Mouse (Mus musculus) bone marrow, adult 2 months (tissue): ENCODE data around the gene Gng10. TPM values are rescaled to one million over a fixed set of nuclear protein-coding genes. Genes with fewer than 3 reads are reported as not detected.
A peak's percentile ranks its signal among the peaks of the same experiment; 100 is the strongest.

Experiments used
- H3K27ac ChIP-seq: fragments of 200-500 bp; 2 replicates; pipeline ENCODE4 v1.5.1; 2012; ENCODE audit warnings: low read depth, mild to moderate bottlenecking, control low read depth, inconsistent platforms, low read length; ENCODE audit not compliant: control insufficient read depth, poor library complexity, insufficient read depth
- H3K4me1 ChIP-seq: fragments of 200-500 bp; 2 replicates; pipeline ENCODE4 v1.6.1; 2011; ENCODE audit warnings: low read length; ENCODE audit not compliant: control insufficient read depth, insufficient read depth
- H3K4me3 ChIP-seq: fragments of 200-500 bp; replicated peaks from 2 replicates; pipeline ENCODE3; 2011; ENCODE audit warnings: mild to moderate bottlenecking, low read depth, low read length, control low read depth; ENCODE audit not compliant: control insufficient read depth
- CTCF ChIP-seq: fragments of 200-500 bp; IDR thresholded peaks from 2 replicates; pipeline ENCODE4 v1.5.1; 2011; ENCODE audit warnings: low read length, control low read depth; ENCODE audit not compliant: control insufficient read depth, insufficient read depth
- POLR2A ChIP-seq: fragments of 200-500 bp; IDR thresholded peaks from 2 replicates; pipeline ENCODE4 v1.6.1; 2011; ENCODE audit warnings: low read depth, mild to moderate bottlenecking, control low read depth, low read length, borderline replicate concordance; ENCODE audit not compliant: control insufficient read depth
- WGBS: fragments of 180-500 bp; shearing (Covaris S2); methylation state at CpG from one replicate; pipeline ENCODE4 v1.1.7; 2018; 5-methylcytosine and 5-hydroxymethylcytosine counted together
- polyA plus RNA-seq: library from polyadenylated mRNA; stranded (reverse); fragments of >200 nt; gene quantifications from 2 replicates; pipeline ENCODE4 v1.2.4, GENCODE M21; 2011; ENCODE audit warnings: low replicate concordance; ENCODE audit not compliant: missing spikeins, insufficient read depth, insufficient read length

Gng10 gene
- polyA plus RNA-seq, 1 experiment: 8.4 TPM

GRCm38 (mm10) chr4:58995251-58995693 is 39.6 kb upstream of the Gng10 start:
- no peak overlapping the region for H3K4me3 ChIP-seq
- H3K27ac ChIP-seq: no peak overlapping the region
- 78% methylated on average over 8 of the region's 8 CpGs for WGBS
- no peaks in the 10 kb centered on the region for H3K4me1 ChIP-seq
- no peak for TF ChIP-seq CTCF
- TF ChIP-seq POLR2A: no peak

GRCm38 (mm10) chr4:58997081-58997480 is 37.8 kb upstream of the Gng10 start:
- TF ChIP-seq POLR2A (no peak), CTCF (no peak)
- 80% methylated on average over 5 of the region's 5 CpGs for WGBS
- H3K27ac ChIP-seq: no peak overlapping the region
- H3K4me3 ChIP-seq: no peak overlapping the region
- no peaks in the 10 kb centered on the region for H3K4me1 ChIP-seq

DNA sequence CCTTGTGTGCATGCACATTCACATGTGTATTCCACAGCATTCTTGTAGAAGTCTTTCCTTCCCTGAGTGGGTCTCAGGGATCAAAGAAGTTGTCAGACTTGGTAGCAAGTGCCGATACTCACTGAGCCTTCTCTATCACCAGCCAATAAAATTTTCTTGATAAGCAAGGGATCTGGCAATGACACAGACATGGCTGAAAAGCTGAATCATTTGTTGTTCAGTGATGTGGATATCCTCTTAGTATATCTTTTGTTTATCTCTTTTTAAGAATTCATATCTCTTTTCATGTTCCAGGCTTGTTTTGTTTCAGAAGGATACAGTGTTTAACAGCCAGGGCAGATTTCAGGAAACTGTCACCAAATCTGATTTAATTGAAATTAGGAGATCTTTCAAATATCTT is 36.2 kb upstream of the Gng10 start:
- no peak for TF ChIP-seq POLR2A
- TF ChIP-seq CTCF: no peak
- Histone ChIP-seq H3K27ac (no peak overlapping the region), H3K4me1 (no peaks in the 10 kb centered on the region), H3K4me3 (no peak overlapping the region)
- WGBS: 70% methylated on average over 1 of the region's 1 CpGs

DNA sequence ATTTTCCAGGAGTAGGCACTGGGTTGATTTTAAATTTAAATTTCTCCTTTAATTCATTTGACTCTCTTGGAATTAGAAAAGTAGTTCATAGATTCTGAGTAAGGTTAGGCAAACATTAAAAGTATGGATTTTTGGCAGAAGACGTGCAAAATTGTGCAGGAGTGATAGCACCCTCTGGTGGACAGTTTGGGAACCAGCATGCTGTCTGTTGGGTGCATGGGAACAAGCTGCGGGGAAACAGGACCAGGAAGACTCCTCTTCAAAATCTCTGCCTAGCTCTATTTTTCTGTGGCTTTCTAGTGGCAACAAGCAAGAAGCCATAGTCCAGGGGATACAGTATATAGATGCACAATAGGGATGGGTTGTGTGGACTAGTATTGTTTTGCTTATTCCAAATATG is 35.2 kb upstream of the Gng10 start:
- WGBS: 2% methylated on average over 2 of the region's 2 CpGs
- no peaks in the 10 kb centered on the region for H3K4me1 ChIP-seq
- TF ChIP-seq CTCF: peak; percentile 90
- no peak for TF ChIP-seq POLR2A

GRCm38 (mm10) chr4:59000614-59001013 is 34.3 kb upstream of the Gng10 start:
- H3K4me1 ChIP-seq: no peaks in the 10 kb centered on the region
- H3K4me3 ChIP-seq: no peak overlapping the region
- TF ChIP-seq POLR2A: no peak
- peak; percentile 52 for TF ChIP-seq CTCF
- H3K27ac ChIP-seq: no peak overlapping the region
- WGBS: 3% methylated on average over 2 of the region's 2 CpGs

More for the DNA sequence above, 35.2 kb upstream of the Gng10 start:
- H3K27ac ChIP-seq: no peak overlapping the region
- H3K4me3 ChIP-seq: no peak overlapping the region

DNA sequence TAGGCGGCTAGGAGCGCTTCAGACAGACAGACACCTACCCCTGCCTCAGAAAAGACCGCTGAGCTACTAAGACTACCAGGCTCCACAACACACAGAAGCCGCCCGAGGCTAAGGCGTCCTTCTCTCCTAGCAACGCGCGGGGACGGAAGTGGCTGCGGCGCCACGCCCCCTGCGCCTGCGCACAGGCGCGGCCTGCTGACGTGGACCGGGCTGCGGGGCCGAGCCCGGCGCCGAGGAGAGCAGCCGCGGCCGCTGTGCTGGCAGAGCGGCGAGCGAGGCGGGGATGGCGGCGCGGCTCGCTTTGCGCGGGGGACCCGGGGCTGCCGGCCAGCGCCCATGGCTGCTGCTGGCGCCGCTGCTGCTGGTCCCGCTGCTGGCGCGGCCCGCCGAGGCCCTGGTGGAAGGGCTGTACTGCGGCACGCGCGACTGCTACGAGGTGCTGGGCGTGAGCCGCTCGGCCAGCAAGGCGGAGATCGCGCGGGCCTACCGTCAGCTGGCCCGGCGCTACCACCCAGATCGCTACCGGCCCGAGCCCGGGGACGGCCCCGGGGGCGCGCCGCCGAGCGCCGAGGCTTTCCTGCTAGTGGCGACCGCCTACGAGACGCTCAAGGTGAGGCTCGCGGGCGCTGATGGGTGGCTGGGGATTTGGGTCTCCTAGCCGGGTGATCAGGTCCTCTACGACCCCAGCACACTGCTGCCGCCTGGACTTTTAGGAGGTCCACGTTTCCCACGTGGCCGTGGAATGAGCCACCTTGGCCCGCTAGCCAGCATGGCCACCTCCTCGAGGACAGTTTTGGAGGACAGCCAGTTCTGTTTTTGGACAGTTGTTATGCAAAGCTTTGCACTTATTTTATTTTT is 31.7 kb upstream of the Gng10 start, which contains the start of gene Gm20503:
TSS of gene Gm20503 (plus strand) at position 263 of the 858 bp plus-strand sequence.
- peak within 1 kb of the TSS; percentile 79 for H3K4me3 ChIP-seq
- WGBS: under 1% methylated on average over 89 of the region's 89 CpGs
- H3K4me1 ChIP-seq: peaks cover 4% of the 10 kb centered on the region; the same call in 1 of the 2 replicates
- TF ChIP-seq CTCF (no peak), POLR2A (peak; percentile 78; the same call in 1 of the 2 replicates)
- peak within 1 kb of the TSS; percentile 81 for H3K27ac ChIP-seq

DNA sequence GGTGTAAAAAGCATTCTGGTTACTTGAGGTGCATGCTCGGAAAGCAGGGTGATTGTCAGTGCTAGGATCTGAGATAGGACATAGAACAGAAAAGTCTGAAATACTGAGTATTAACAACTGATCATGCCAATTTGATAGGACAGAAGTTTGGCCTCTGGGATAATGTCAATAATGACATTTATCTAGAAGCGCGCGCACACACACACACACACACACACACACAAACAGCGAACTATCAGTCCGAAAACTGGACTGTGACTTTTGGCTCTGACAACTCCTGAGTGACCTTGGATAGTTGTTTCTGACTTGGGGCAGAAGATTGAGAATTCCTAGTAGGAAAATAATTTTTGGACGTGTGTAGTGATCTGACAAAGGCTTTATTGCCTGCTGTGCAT is 31.1 kb upstream of the Gng10 start:
- no peak for TF ChIP-seq POLR2A
- TF ChIP-seq CTCF: no peak
- WGBS: 36% methylated on average over 7 of the region's 7 CpGs
- Histone ChIP-seq H3K27ac (no peak overlapping the region), H3K4me3 (peak overlapping the region; percentile 79), H3K4me1 (peaks cover 6% of the 10 kb centered on the region; the same call in 1 of the 2 replicates)

DNA sequence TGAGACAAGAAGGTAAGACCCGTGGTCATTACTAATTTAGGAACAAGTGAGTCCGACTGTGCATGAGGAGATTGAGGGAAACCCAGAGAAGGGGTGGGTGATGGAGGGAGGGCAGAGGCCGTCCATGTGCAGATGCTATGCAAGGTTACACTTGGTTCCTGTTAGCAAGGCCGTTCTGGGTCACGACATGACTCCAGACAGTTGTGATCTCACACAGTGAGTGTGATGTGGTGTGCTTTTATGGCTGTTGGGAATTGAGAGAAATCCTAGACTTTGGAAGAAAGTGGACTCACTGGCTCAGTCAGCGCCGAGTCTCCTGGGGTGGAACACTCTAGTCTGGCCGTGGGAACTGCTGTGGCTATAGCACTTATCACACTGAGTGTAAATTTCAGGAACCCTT is 28.7 kb upstream of the Gng10 start:
- H3K4me3 ChIP-seq: no peak overlapping the region
- TF ChIP-seq CTCF: no peak
- no peak for TF ChIP-seq POLR2A
- WGBS: 53% methylated on average over 8 of the region's 8 CpGs
- H3K4me1 ChIP-seq: peaks cover 9% of the 10 kb centered on the region
- no peak overlapping the region for H3K27ac ChIP-seq

GRCm38 (mm10) chr4:59007016-59007415 is 27.9 kb upstream of the Gng10 start:
- Histone ChIP-seq H3K4me3 (no peak overlapping the region), H3K27ac (no peak overlapping the region), H3K4me1 (peaks cover 11% of the 10 kb centered on the region)
- TF ChIP-seq POLR2A: no peak
- no peak for TF ChIP-seq CTCF
- WGBS: 51% methylated on average over 6 of the region's 6 CpGs
